Mouse (Mus musculus) heart, adult 11 months (tissue): ENCODE results near the gene Prrt1.
A peak's percentile ranks its signal among the peaks of the same experiment; 100 is the strongest.

Experiments used
- DNase-seq: peaks from one replicate; pipeline ENCODE4 v3.0.0; 2022

Prrt1 gene

GRCm38 (mm10) chr17:34673139-34673538 is 43.8 kb downstream of the Prrt1 start:
- peak; percentile 91 for DNase-seq

- peak; percentile 90 for DNase-seq
Observed at GRCm38 (mm10) chr17:34674524-34675204, 45.3 kb downstream of the Prrt1 start.

- peak; percentile 90 for DNase-seq
Observed at GRCm38 (mm10) chr17:34675205-34676092, 46.1 kb downstream of the Prrt1 start.

- no peak for DNase-seq
Observed at GRCm38 (mm10) chr17:34676093-34676460, 46.7 kb downstream of the Prrt1 start.

- peak; percentile 98 for DNase-seq
Observed at GRCm38 (mm10) chr17:34676671-34677070, 47.3 kb downstream of the Prrt1 start.

GRCm38 (mm10) chr17:34680191-34680590 is 50.9 kb downstream of the Prrt1 start:
- DNase-seq = peak; percentile 94

GRCm38 (mm10) chr17:34680621-34681020 is 51.3 kb downstream of the Prrt1 start:
- peak; percentile 91 for DNase-seq

- peak; percentile 99 for DNase-seq
Observed at GRCm38 (mm10) chr17:34681132-34681571, 51.8 kb downstream of the Prrt1 start.

GRCm38 (mm10) chr17:34681881-34682536 is 52.7 kb downstream of the Prrt1 start:
- DNase-seq = peak; percentile 96
